Mouse (Mus musculus): ENCODE measurements around the gene Nipsnap2. TPM values are rescaled to one million over a fixed set of nuclear protein-coding genes. Genes with fewer than 3 reads are reported as not detected.
A peak's percentile ranks its signal among the peaks of the same experiment; 100 is the strongest.
"Not testable (repeated sequence)": the region's sequence is repeated elsewhere in the genome, so short reads cannot be mapped to it uniquely, and the experiment has no call there.

Nipsnap2 gene
- 96.4 and 98.7 TPM in 2 replicates for polyA plus RNA-seq (2015; fragmentation: Nextera tagmentation; extraction: Ambion mirVana)

GRCm38 (mm10) chr5:129724834-129725773 lies at the start of gene Nipsnap2:
TSS of gene Nipsnap2 (plus strand) at chr5:129725063.
- under 1% methylated on average over 75 of the region's 93 CpGs for WGBS
- Histone ChIP-seq H3K4me3 (ENCODE audit: low read length) (peak within 1 kb of the TSS; percentile 91), H3K4me1 (ENCODE audit: control insufficient read depth, insufficient read depth, low read depth, low read length) (peaks cover 11% of the 10 kb centered on the region), H3K9ac (ENCODE audit: low read depth, low read length) (peak within 1 kb of the TSS; percentile 96), H3K36me3 (ENCODE audit: control insufficient read depth, insufficient read depth, low read length) (0 out of 2 replicates have a peak, but pooled peaks cover 1% of the 10 kb centered on the region), H3K9me3 (ENCODE audit: control insufficient read depth, low read length) (no peaks in the 10 kb centered on the region), H3K27me3 (replicated peaks; ENCODE audit: control insufficient read depth, insufficient read depth, low read length) (no peaks in the 10 kb centered on the region), H3K27ac (ENCODE audit: low read depth, low read length) (peak within 1 kb of the TSS; percentile 98), H3K4me2 (ENCODE audit: low read length) (peak within 1 kb of the TSS; percentile 66)
- peak; percentile 95 for ATAC-seq

- H3K36me3 ChIP-seq (ENCODE audit: control insufficient read depth, insufficient read depth, low read length); H3K27ac ChIP-seq (ENCODE audit: low read depth, low read length); H3K4me3 ChIP-seq (ENCODE audit: low read length); H3K9ac ChIP-seq (ENCODE audit: low read depth, low read length); H3K4me1 ChIP-seq (ENCODE audit: control insufficient read depth, insufficient read depth, low read depth, low read length); H3K4me2 ChIP-seq (ENCODE audit: low read length); H3K27me3 ChIP-seq (replicated peaks; ENCODE audit: control insufficient read depth, insufficient read depth, low read length); H3K9me3 ChIP-seq (ENCODE audit: control insufficient read depth, low read length); ATAC-seq: not testable (repeated sequence)
- WGBS = 92% methylated on average over 5 of the region's 5 CpGs
These were observed 39.7 kb upstream of the Nipsnap2 start for GRCm38 (mm10) chr5:129685141-129685540.

- H3K36me3 ChIP-seq (ENCODE audit: control insufficient read depth, insufficient read depth, low read length) = no peaks in the 10 kb centered on the region
- no peak overlapping the region for H3K4me2 ChIP-seq (ENCODE audit: low read length)
- WGBS = 89% methylated on average over 7 of the region's 7 CpGs
- no peaks in the 10 kb centered on the region for H3K27me3 ChIP-seq (replicated peaks; ENCODE audit: control insufficient read depth, insufficient read depth, low read length)
- H3K9ac ChIP-seq (ENCODE audit: low read depth, low read length) = no peak overlapping the region
- no peaks in the 10 kb centered on the region for H3K9me3 ChIP-seq (ENCODE audit: control insufficient read depth, low read length)
- no peak for ATAC-seq
- no peaks in the 10 kb centered on the region for H3K4me1 ChIP-seq (ENCODE audit: control insufficient read depth, insufficient read depth, low read depth, low read length)
- no peak overlapping the region for H3K27ac ChIP-seq (ENCODE audit: low read depth, low read length)
- H3K4me3 ChIP-seq (ENCODE audit: low read length) = no peak overlapping the region
These were observed 37.2 kb upstream of the Nipsnap2 start for GRCm38 (mm10) chr5:129687621-129688020.

DNA sequence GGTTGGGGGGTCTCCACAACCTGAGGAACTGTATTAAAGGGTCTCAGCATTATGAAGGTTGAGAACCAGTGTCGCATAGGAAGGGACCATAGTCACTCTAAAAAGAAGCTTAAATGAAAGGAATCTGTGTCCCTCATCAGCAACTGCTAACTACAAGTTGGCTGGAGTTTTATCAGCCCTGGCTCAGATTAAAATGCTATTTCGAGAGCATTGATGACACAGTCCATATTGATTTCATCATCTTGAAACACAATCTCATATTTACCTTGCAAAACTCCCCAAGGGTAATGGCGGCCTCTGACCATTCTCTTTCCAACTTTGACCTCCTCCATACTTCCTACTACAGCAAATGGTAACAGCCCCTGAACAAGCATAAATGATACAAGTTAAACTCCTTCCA lies 34.3 kb upstream of the Nipsnap2 start:
- Histone ChIP-seq H3K4me3 (ENCODE audit: low read length) (no peak overlapping the region), H3K9ac (ENCODE audit: low read depth, low read length) (no peak overlapping the region), H3K9me3 (ENCODE audit: control insufficient read depth, low read length) (no peaks in the 10 kb centered on the region), H3K27ac (ENCODE audit: low read depth, low read length) (no peak overlapping the region), H3K27me3 (replicated peaks; ENCODE audit: control insufficient read depth, insufficient read depth, low read length) (no peaks in the 10 kb centered on the region), H3K4me2 (ENCODE audit: low read length) (no peak overlapping the region), H3K36me3 (ENCODE audit: control insufficient read depth, insufficient read depth, low read length) (no peaks in the 10 kb centered on the region), H3K4me1 (ENCODE audit: control insufficient read depth, insufficient read depth, low read depth, low read length) (no peaks in the 10 kb centered on the region)
- ATAC-seq = no peak
- 84% methylated on average over 3 of the region's 3 CpGs for WGBS

GRCm38 (mm10) chr5:129700506-129700905 lies 24.4 kb upstream of the Nipsnap2 start:
- Histone ChIP-seq H3K4me3 (ENCODE audit: low read length) (no peak overlapping the region), H3K27ac (ENCODE audit: low read depth, low read length) (no peak overlapping the region), H3K27me3 (replicated peaks; ENCODE audit: control insufficient read depth, insufficient read depth, low read length) (peaks cover 2% of the 10 kb centered on the region), H3K4me2 (ENCODE audit: low read length) (peak overlapping the region; percentile 28), H3K4me1 (ENCODE audit: control insufficient read depth, insufficient read depth, low read depth, low read length) (no peaks in the 10 kb centered on the region), H3K9ac (ENCODE audit: low read depth, low read length) (no peak overlapping the region), H3K9me3 (ENCODE audit: control insufficient read depth, low read length) (no peaks in the 10 kb centered on the region), H3K36me3 (ENCODE audit: control insufficient read depth, insufficient read depth, low read length) (no peaks in the 10 kb centered on the region)
- WGBS = 30% methylated on average over 2 of the region's 2 CpGs
- no peak for ATAC-seq

- H3K27me3 ChIP-seq (replicated peaks; ENCODE audit: control insufficient read depth, insufficient read depth, low read length) = peaks cover 2% of the 10 kb centered on the region
- H3K9me3 ChIP-seq (ENCODE audit: control insufficient read depth, low read length) = no peaks in the 10 kb centered on the region
- H3K4me2 ChIP-seq (ENCODE audit: low read length) = no peak overlapping the region
- 66% methylated on average over 1 of the region's 1 CpGs for WGBS
- ATAC-seq = no peak
- no peaks in the 10 kb centered on the region for H3K36me3 ChIP-seq (ENCODE audit: control insufficient read depth, insufficient read depth, low read length)
- H3K4me1 ChIP-seq (ENCODE audit: control insufficient read depth, insufficient read depth, low read depth, low read length) = no peaks in the 10 kb centered on the region
- no peak overlapping the region for H3K9ac ChIP-seq (ENCODE audit: low read depth, low read length)
- H3K27ac ChIP-seq (ENCODE audit: low read depth, low read length) = no peak overlapping the region
- H3K4me3 ChIP-seq (ENCODE audit: low read length) = no peak overlapping the region
These were observed 23.2 kb upstream of the Nipsnap2 start for GRCm38 (mm10) chr5:129701706-129702105.

DNA sequence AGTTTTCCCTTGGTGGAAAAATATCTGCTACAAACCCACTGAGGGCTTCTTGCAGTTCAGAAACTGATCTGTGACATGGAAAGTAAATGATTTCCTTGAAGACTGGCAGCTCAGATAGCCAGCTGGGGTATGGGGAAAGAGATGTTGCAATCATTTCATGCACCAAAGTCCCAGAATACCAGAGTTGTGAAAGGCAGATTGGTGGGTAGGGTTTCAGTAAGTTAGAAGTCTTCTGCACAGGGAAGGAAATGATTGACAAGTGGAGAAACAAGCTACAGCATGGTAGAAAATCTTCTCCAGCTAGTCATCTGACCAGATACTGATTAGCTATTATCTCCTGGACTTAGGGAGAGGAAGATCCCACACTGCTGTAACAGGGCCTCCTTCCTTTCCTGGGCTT lies 21.5 kb upstream of the Nipsnap2 start:
- no peak for ATAC-seq
- Histone ChIP-seq H3K9me3 (ENCODE audit: control insufficient read depth, low read length) (no peaks in the 10 kb centered on the region), H3K27ac (ENCODE audit: low read depth, low read length) (no peak overlapping the region), H3K4me2 (ENCODE audit: low read length) (no peak overlapping the region), H3K9ac (ENCODE audit: low read depth, low read length) (no peak overlapping the region), H3K27me3 (replicated peaks; ENCODE audit: control insufficient read depth, insufficient read depth, low read length) (peaks cover 2% of the 10 kb centered on the region), H3K36me3 (ENCODE audit: control insufficient read depth, insufficient read depth, low read length) (no peaks in the 10 kb centered on the region), H3K4me1 (ENCODE audit: control insufficient read depth, insufficient read depth, low read depth, low read length) (no peaks in the 10 kb centered on the region), H3K4me3 (ENCODE audit: low read length) (no peak overlapping the region)

DNA sequence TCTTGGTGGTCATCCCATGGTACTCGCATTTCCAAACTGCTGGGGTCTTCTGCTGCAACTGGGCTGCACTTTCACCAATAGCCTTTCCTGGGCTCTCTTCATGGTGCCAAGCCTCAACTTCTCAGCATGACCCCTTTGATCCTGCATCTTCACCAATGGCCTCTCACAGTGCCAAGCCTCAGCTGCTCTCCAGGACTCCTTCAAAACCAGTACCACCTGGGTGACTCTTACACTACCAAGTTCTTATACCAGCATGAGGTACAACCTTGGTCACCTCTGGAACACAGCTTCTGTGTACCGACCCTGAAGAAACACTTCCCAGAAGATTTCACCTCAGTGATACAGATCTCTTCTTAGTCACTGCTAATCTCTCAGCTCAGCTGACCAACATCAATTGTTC lies 16.5 kb upstream of the Nipsnap2 start, which contains the start of gene Sept14:
TSS of gene Sept14 (minus strand) at position 101 of the 400 bp plus-strand sequence.
- ATAC-seq = no peak

GRCm38 (mm10) chr5:129715326-129715861 lies 9.5 kb upstream of the Nipsnap2 start, which contains the start of gene Mrps17:
TSS of gene Mrps17 (plus strand) at chr5:129715497.
- Histone ChIP-seq H3K4me2 (ENCODE audit: low read length) (peak within 1 kb of the TSS; percentile 93), H3K36me3 (ENCODE audit: control insufficient read depth, insufficient read depth, low read length) (peaks cover 20% of the 10 kb centered on the region), H3K9ac (ENCODE audit: low read depth, low read length) (peak within 1 kb of the TSS; percentile 83), H3K4me1 (ENCODE audit: control insufficient read depth, insufficient read depth, low read depth, low read length) (peaks cover 7% of the 10 kb centered on the region), H3K27ac (ENCODE audit: low read depth, low read length) (peak within 1 kb of the TSS; percentile 66), H3K9me3 (ENCODE audit: control insufficient read depth, low read length) (no peaks in the 10 kb centered on the region), H3K27me3 (replicated peaks; ENCODE audit: control insufficient read depth, insufficient read depth, low read length) (no peaks in the 10 kb centered on the region), H3K4me3 (ENCODE audit: low read length) (peak within 1 kb of the TSS; percentile 86)
- ATAC-seq = peak; percentile 98
- under 1% methylated on average over 33 of the region's 33 CpGs for WGBS

More for the DNA sequence above, 16.5 kb upstream of the Nipsnap2 start, which contains the start of gene Sept14:
- Histone ChIP-seq H3K36me3 (ENCODE audit: control insufficient read depth, insufficient read depth, low read length) (no peaks in the 10 kb centered on the region), H3K4me1 (ENCODE audit: control insufficient read depth, insufficient read depth, low read depth, low read length) (no peaks in the 10 kb centered on the region), H3K4me2 (ENCODE audit: low read length) (no peak within 1 kb of the TSS), H3K9ac (ENCODE audit: low read depth, low read length) (no peak within 1 kb of the TSS), H3K27me3 (replicated peaks; ENCODE audit: control insufficient read depth, insufficient read depth, low read length) (no peaks in the 10 kb centered on the region), H3K4me3 (ENCODE audit: low read length) (no peak within 1 kb of the TSS), H3K27ac (ENCODE audit: low read depth, low read length) (no peak within 1 kb of the TSS), H3K9me3 (ENCODE audit: control insufficient read depth, low read length) (no peaks in the 10 kb centered on the region)
- 66% methylated on average over 2 of the region's 2 CpGs for WGBS

Data from hindbrain, embryonic 16.5 days (tissue).